ENCODE assay signal across 8 mouse cellular contexts in the genomic region with DNA sequence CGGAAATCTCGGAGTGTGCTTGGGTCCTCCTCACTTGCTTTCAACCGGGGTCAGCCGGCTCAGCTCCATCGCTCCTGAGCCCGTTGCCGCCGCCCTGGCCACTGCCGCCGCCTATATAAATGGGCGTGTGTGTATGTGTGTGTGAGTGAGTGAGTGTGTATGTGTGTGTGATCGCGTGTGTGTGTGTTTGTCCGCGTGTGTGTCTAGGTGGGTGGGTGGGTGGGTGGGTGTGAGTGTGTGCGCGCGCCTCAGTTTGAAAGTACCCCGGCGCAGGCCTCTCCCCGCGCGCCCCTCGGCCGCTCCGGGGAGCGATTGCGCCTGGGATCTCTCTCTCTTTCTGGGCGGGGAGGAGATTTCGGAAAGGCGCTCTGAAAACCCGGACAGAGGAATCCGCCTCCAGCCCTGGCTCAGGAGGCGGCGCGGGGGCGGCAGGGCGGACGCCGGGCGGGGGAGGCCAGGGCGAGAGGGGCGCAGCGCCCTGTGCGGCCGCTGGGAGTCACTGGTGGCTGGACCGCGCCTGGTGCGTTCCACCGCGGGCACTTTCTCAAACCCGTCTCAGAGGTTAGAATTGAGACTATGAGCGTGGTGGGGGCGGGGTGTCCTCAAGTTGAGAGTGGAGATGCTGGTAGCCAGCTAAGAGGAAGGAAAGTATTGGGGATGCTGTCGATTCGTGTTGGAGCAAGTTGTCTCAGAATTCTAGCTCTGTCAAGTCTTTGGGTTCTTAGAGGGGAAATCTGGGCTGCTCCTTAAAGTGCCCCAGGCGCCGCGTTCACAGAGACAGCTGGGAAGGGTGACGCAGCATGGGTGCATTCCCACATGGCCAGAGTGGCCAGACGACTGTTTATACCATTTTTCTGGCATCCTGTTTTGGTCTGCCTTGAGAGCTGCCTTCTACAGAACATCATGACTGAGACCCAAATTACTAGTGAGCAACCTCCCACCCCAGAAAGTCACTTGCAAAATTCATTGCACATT. TPM values are rescaled to one million over a fixed set of nuclear protein-coding genes. Genes with fewer than 3 reads are reported as not detected.
A peak's percentile ranks its signal among the peaks of the same experiment; 100 is the strongest.
DNase-seq lines count a peak whose midpoint lies in the region; ATAC-seq and TF ChIP-seq lines count a peak whose summit lies in the region.

A gene (minus strand): TSS at position 94 of the 975 bp plus-strand sequence.

- peaks cover 3% of the 10 kb centered on the region; the same call in 1 of the 2 replicates for H3K27me3 ChIP-seq in forebrain, embryonic 13.5 days
- no peaks in the 10 kb centered on the region for H3K27me3 ChIP-seq in heart, postnatal 0 days (ENCODE audit: control insufficient read depth, insufficient read depth, low read length)
- peaks cover 33% of the 10 kb centered on the region for H3K27me3 ChIP-seq in liver, embryonic 16.5 days (ENCODE audit: control insufficient read depth, insufficient read depth, low read depth, low read length)
- peaks cover 22% of the 10 kb centered on the region; the same call in 1 of the 2 replicates for H3K27me3 ChIP-seq in neural tube, embryonic 15.5 days (replicated peaks)

- peak within 1 kb of the TSS; percentile 75 for H3K9ac ChIP-seq in forebrain, embryonic 13.5 days
- H3K9ac ChIP-seq in heart, postnatal 0 days (replicated peaks; ENCODE audit: low read depth, low read length), result peak within 1 kb of the TSS; percentile 37; the same call in 1 of the 2 replicates
- no peak within 1 kb of the TSS for H3K9ac ChIP-seq in liver, embryonic 16.5 days (ENCODE audit: low read depth, low read length)
- H3K9ac ChIP-seq in neural tube, embryonic 15.5 days (replicated peaks), result peak within 1 kb of the TSS; percentile 67

- no peak for TF ChIP-seq EP300 in heart, postnatal 0 days (IDR thresholded peaks at IDR 0.05; ENCODE audit: low read depth)

- peak within 1 kb of the TSS; percentile 70 for H3K4me2 ChIP-seq in forebrain, embryonic 13.5 days
- H3K4me2 ChIP-seq in heart, postnatal 0 days (ENCODE audit: low read depth, low read length), result peak within 1 kb of the TSS; percentile 90
- H3K4me2 ChIP-seq in liver, embryonic 16.5 days (ENCODE audit: low read depth, low read length), result peak within 1 kb of the TSS; percentile 46
- peak within 1 kb of the TSS; percentile 65 for H3K4me2 ChIP-seq in neural tube, embryonic 15.5 days

- DNase-seq in Muller cell, postnatal 12 days (ENCODE audit: inconsistent ontology term), result peak; percentile 91
- peak; percentile 37 for DNase-seq in cerebellum, adult 11 months
- peak; percentile 57 for DNase-seq in heart, postnatal 0 days (ENCODE audit: low spot score)
- peak; percentile 72 to 86 for DNase-seq in kidney, postnatal 25 days
- DNase-seq in urinary bladder, postnatal 36 days (ENCODE audit: low spot score in 2 of 2), result peak; percentile 16 to 50

- no peak within 1 kb of the TSS; the same call in 1 of the 2 replicates for H3K27ac ChIP-seq in forebrain, embryonic 13.5 days
- no peak within 1 kb of the TSS for H3K27ac ChIP-seq in heart, postnatal 0 days (ENCODE audit: low read depth)
- H3K27ac ChIP-seq in liver, embryonic 16.5 days (ENCODE audit: low read length), result no peak within 1 kb of the TSS
- peak within 1 kb of the TSS; percentile 77 for H3K27ac ChIP-seq in neural tube, embryonic 15.5 days (replicated peaks)

- H3K4me3 ChIP-seq in forebrain, embryonic 13.5 days, result peak within 1 kb of the TSS; percentile 56
- H3K4me3 ChIP-seq in heart, postnatal 0 days (ENCODE audit: low read depth, low read length), result peak within 1 kb of the TSS; percentile 53
- peak within 1 kb of the TSS; percentile 43 for H3K4me3 ChIP-seq in liver, embryonic 16.5 days (ENCODE audit: low read depth, low read length)
- H3K4me3 ChIP-seq in neural tube, embryonic 15.5 days (replicated peaks), result peak within 1 kb of the TSS; percentile 49

- 17% methylated on average over 54 of the region's 61 CpGs for WGBS in forebrain, embryonic 13.5 days
- WGBS in heart, postnatal 0 days, result 20% methylated on average over 56 of the region's 61 CpGs
- WGBS in liver, embryonic 16.5 days (ENCODE audit: insufficient replicate concordance), result 25% methylated on average over 50 of the region's 61 CpGs
- WGBS in neural tube, embryonic 15.5 days, result 19% methylated on average over 48 of the region's 61 CpGs

- no peaks in the 10 kb centered on the region for H3K36me3 ChIP-seq in forebrain, embryonic 13.5 days (ENCODE audit: poor library complexity, severe bottlenecking)
- no peaks in the 10 kb centered on the region for H3K36me3 ChIP-seq in heart, postnatal 0 days (replicated peaks; ENCODE audit: control insufficient read depth, insufficient read depth, low read length)
- no peaks in the 10 kb centered on the region for H3K36me3 ChIP-seq in liver, embryonic 16.5 days (ENCODE audit: control insufficient read depth, insufficient read depth)
- H3K36me3 ChIP-seq in neural tube, embryonic 15.5 days, result no peaks in the 10 kb centered on the region

- ATAC-seq in forebrain, embryonic 13.5 days, result peak; percentile 89
- ATAC-seq in heart, postnatal 0 days (ENCODE audit: insufficient read depth, low read depth), result peak; percentile 87
- peak; percentile 65; the same call in 1 of the 2 replicates for ATAC-seq in liver, embryonic 16.5 days (ENCODE audit: low read depth)
- ATAC-seq in neural tube, embryonic 15.5 days (ENCODE audit: low FRiP score), result peak; percentile 86

- peaks cover 12% of the 10 kb centered on the region for H3K4me1 ChIP-seq in forebrain, embryonic 13.5 days
- H3K4me1 ChIP-seq in heart, postnatal 0 days (ENCODE audit: control insufficient read depth, insufficient read depth), result no peaks in the 10 kb centered on the region
- H3K4me1 ChIP-seq in liver, embryonic 16.5 days (ENCODE audit: control insufficient read depth, low read depth, low read length), result no peaks in the 10 kb centered on the region
- peaks cover 13% of the 10 kb centered on the region for H3K4me1 ChIP-seq in neural tube, embryonic 15.5 days

- TF ChIP-seq CTCF in heart, postnatal 0 days (IDR thresholded peaks at IDR 0.05; ENCODE audit: low read depth), result peak; percentile 13; the same call in 1 of the 2 replicates

- H3K9me3 ChIP-seq in forebrain, embryonic 13.5 days (replicated peaks), result no peaks in the 10 kb centered on the region
- no peaks in the 10 kb centered on the region for H3K9me3 ChIP-seq in heart, postnatal 0 days (replicated peaks; ENCODE audit: control insufficient read depth, low read length)
- H3K9me3 ChIP-seq in liver, embryonic 16.5 days (replicated peaks; ENCODE audit: control insufficient read depth, low read length), result no peaks in the 10 kb centered on the region
- no peaks in the 10 kb centered on the region for H3K9me3 ChIP-seq in neural tube, embryonic 15.5 days (replicated peaks)

RNA-seq across cellular contexts. Expression of the gene that starts here (rescaled TPM):
- 2.1 and 2.5 TPM in 2 replicates for polyA plus RNA-seq in forebrain, embryonic 13.5 days (2015; fragmentation: Nextera tagmentation; extraction: Ambion mirVana)
- total RNA-seq in heart, postnatal 0 days (2014; rRNA removed; ENCODE audit: low replicate concordance), result 0.34 and 2.1 TPM in 2 replicates
- polyA plus RNA-seq in heart, postnatal 0 days (2015; fragmentation: Nextera tagmentation; extraction: Ambion mirVana), result 0.23 and 0.26 TPM in 2 replicates
- 0.02 and 0.05 TPM in 2 replicates for polyA plus RNA-seq in liver, embryonic 16.5 days (2015; fragmentation: Nextera tagmentation; extraction: Ambion mirVana)
- 4.5 and 4.6 TPM in 2 replicates for polyA plus RNA-seq in neural tube, embryonic 15.5 days (2015; fragmentation: Nextera tagmentation; extraction: Ambion mirVana)

Comparison
In these comparisons a context has a peak if more than half of its experiments do, and no peak if none do; other contexts are left out.
1. Peak in ATAC-seq, H3K4me3 ChIP-seq and H3K4me2 ChIP-seq in liver, embryonic 16.5 days; RNA of the gene not detected or under 1 TPM.
2. DNase-seq: peak in every context shown above with its lines; median percentile 91 in Muller cell, postnatal 12 days; 79 in kidney, postnatal 25 days; 57 in heart, postnatal 0 days; 37 in cerebellum, adult 11 months; 33 in urinary bladder, postnatal 36 days.